Comparison of ENCODE assay signal across 11 mouse cellular contexts in the genomic region with DNA sequence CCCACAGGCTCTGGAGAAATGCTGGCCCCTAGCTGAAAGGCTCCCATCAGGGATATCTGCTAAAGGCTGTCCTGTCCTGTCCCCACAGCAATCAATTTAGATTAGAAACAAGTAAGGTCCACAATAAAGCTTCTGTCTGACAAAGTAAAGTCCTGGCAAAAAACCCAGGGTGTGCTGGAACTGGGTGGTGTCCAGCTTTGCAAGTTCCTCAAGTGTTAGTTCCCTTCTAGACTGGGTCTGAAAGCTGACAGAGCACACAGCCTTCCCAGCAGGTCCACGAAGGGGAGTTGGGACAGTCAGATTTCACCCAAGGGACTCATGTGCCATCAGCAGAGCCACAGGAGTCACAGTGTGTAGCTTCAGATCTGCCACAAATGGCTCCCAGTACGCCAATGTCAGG.
"Had no signal": no experiment of that assay in that cellular context is flagged by ENCODE, and none has a peak within 500 bp of the region (broad histone marks: within the 10 kb centered on the region; RNA-seq: fewer than 3 reads in every experiment).

No protein-coding gene starts in this region.

- H3K4me3 ChIP-seq: limb, embryonic 10.5 days; liver, embryonic 13.5 days; lung, embryonic 15.5 days; midbrain, embryonic 10.5 days had no signal

- H3K9me3 ChIP-seq: limb, embryonic 10.5 days; liver, embryonic 13.5 days; lung, embryonic 15.5 days; midbrain, embryonic 10.5 days had no signal

- H3K4me2 ChIP-seq: liver, embryonic 13.5 days; lung, embryonic 15.5 days had no signal

- H3K27me3 ChIP-seq: liver, embryonic 13.5 days; lung, embryonic 15.5 days had no signal

- H3K9ac ChIP-seq: liver, embryonic 13.5 days; liver, postnatal 0 days; lung, embryonic 15.5 days had no signal

- H3K27ac ChIP-seq: limb, embryonic 10.5 days; liver, embryonic 13.5 days; lung, embryonic 15.5 days; midbrain, embryonic 10.5 days; stomach, postnatal 0 days had no signal

- DNase-seq: kidney, adult 8-10 months; kidney, postnatal 25 days; liver, embryonic 13.5 days; liver, postnatal 0 days; right cerebral cortex, postnatal 14 days; thymus, postnatal 4 days had no signal

- H3K4me1 ChIP-seq: limb, embryonic 10.5 days had no signal

- ATAC-seq: liver, postnatal 0 days; midbrain, embryonic 16.5 days had no signal
